Mouse (Mus musculus): Measurements from ENCODE around the gene Gm10282. TPM values are rescaled to one million over a fixed set of nuclear protein-coding genes. Genes with fewer than 3 reads are reported as not detected.

Gene Gm10282
- total RNA-seq (2021) = 10 to 100 TPM in 1 of 2 experiments, 1 to 10 TPM in 1; 6.3 to 10.8 TPM

- DNase-seq (ENCODE audit: extremely low spot score in 1 of 2, low spot score in 2 of 2) = no peak
- intact Hi-C loops (cut with DNase I) = no loop called here
These were observed at the start of gene Gm10282 for GRCm38 (mm10) chr8:72305210-72305905. TSS of gene Gm10282 (minus strand) at chr8:72305260.

GRCm38 (mm10) chr8:72354272-72354671 is 49.2 kb upstream of the Gm10282 start:
- peak in 1 of 2 experiments; percentile 60 for DNase-seq (ENCODE audit: extremely low spot score in 1 of 2, low spot score in 2 of 2)
- intact Hi-C loops (cut with DNase I) = no loop called here

GRCm38 (mm10) chr8:72353700-72354045 is 48.6 kb upstream of the Gm10282 start:
- intact Hi-C loops (cut with DNase I) = no loop called here
- no peak for DNase-seq (ENCODE audit: extremely low spot score in 1 of 2, low spot score in 2 of 2)

- intact Hi-C loops (cut with DNase I) = no loop called here
- DNase-seq (ENCODE audit: extremely low spot score in 1 of 2, low spot score in 2 of 2) = peak in 1 of 2 experiments; percentile 40
These were observed 48.1 kb upstream of the Gm10282 start for GRCm38 (mm10) chr8:72352951-72353699.

- intact Hi-C loops (cut with DNase I) = no loop called here
- DNase-seq (ENCODE audit: extremely low spot score in 1 of 2, low spot score in 2 of 2) = no peak
These were observed 46.4 kb upstream of the Gm10282 start for GRCm38 (mm10) chr8:72351405-72352005.

GRCm38 (mm10) chr8:72350727-72351126 is 45.7 kb upstream of the Gm10282 start:
- intact Hi-C loops (cut with DNase I) = no loop called here
- DNase-seq (ENCODE audit: extremely low spot score in 1 of 2, low spot score in 2 of 2) = no peak

GRCm38 (mm10) chr8:72349838-72350237 is 44.8 kb upstream of the Gm10282 start:
- DNase-seq (ENCODE audit: extremely low spot score in 1 of 2, low spot score in 2 of 2) = no peak
- intact Hi-C loops (cut with DNase I) = no loop called here

- DNase-seq (ENCODE audit: extremely low spot score in 1 of 2, low spot score in 2 of 2) = no peak
- intact Hi-C loops (cut with DNase I) = no loop called here
These were observed 43.9 kb upstream of the Gm10282 start for GRCm38 (mm10) chr8:72348956-72349355.

- no peak for DNase-seq (ENCODE audit: extremely low spot score in 1 of 2, low spot score in 2 of 2)
- intact Hi-C loops (cut with DNase I) = no loop called here
These were observed 43.1 kb upstream of the Gm10282 start for GRCm38 (mm10) chr8:72348114-72348513.

GRCm38 (mm10) chr8:72347553-72347952 is 42.5 kb upstream of the Gm10282 start:
- intact Hi-C loops (cut with DNase I) = no loop called here

GRCm38 (mm10) chr8:72343725-72344124 is 38.7 kb upstream of the Gm10282 start:
- no peak for DNase-seq (ENCODE audit: extremely low spot score in 1 of 2, low spot score in 2 of 2)
- intact Hi-C loops (cut with DNase I) = no loop called here

More at GRCm38 (mm10) chr8:72347553-72347952, 42.5 kb upstream of the Gm10282 start:
- no peak for DNase-seq (ENCODE audit: extremely low spot score in 1 of 2, low spot score in 2 of 2)

- DNase-seq (ENCODE audit: extremely low spot score in 1 of 2, low spot score in 2 of 2) = no peak
- intact Hi-C loops (cut with DNase I) = no loop called here
These were observed 37.7 kb upstream of the Gm10282 start for GRCm38 (mm10) chr8:72342556-72343300.

GRCm38 (mm10) chr8:72337034-72337433 is 32.0 kb upstream of the Gm10282 start:
- no peak for DNase-seq (ENCODE audit: extremely low spot score in 1 of 2, low spot score in 2 of 2)
- intact Hi-C loops (cut with DNase I) = no loop called here

GRCm38 (mm10) chr8:72336273-72336672 is 31.2 kb upstream of the Gm10282 start:
- DNase-seq (ENCODE audit: extremely low spot score in 1 of 2, low spot score in 2 of 2) = no peak
- intact Hi-C loops (cut with DNase I) = no loop called here

GRCm38 (mm10) chr8:72334144-72334641 is 29.1 kb upstream of the Gm10282 start:
- no peak for DNase-seq (ENCODE audit: extremely low spot score in 1 of 2, low spot score in 2 of 2)
- intact Hi-C loops (cut with DNase I) = no loop called here

- peak in 1 of 2 experiments; percentile 70 for DNase-seq (ENCODE audit: extremely low spot score in 1 of 2, low spot score in 2 of 2)
- intact Hi-C loops (cut with DNase I) = no loop called here
These were observed 28.5 kb upstream of the Gm10282 start for GRCm38 (mm10) chr8:72333429-72334143.

- no peak for DNase-seq (ENCODE audit: extremely low spot score in 1 of 2, low spot score in 2 of 2)
- intact Hi-C loops (cut with DNase I) = no loop called here
These were observed 26.6 kb upstream of the Gm10282 start for GRCm38 (mm10) chr8:72331631-72332030.

- no peak for DNase-seq (ENCODE audit: extremely low spot score in 1 of 2, low spot score in 2 of 2)
- intact Hi-C loops (cut with DNase I) = no loop called here
These were observed 25.9 kb upstream of the Gm10282 start for GRCm38 (mm10) chr8:72330806-72331516.

All from left cerebral cortex, postnatal 10 days (tissue).